ENCODE assay signal across 9 mouse cellular contexts in the genomic region with DNA sequence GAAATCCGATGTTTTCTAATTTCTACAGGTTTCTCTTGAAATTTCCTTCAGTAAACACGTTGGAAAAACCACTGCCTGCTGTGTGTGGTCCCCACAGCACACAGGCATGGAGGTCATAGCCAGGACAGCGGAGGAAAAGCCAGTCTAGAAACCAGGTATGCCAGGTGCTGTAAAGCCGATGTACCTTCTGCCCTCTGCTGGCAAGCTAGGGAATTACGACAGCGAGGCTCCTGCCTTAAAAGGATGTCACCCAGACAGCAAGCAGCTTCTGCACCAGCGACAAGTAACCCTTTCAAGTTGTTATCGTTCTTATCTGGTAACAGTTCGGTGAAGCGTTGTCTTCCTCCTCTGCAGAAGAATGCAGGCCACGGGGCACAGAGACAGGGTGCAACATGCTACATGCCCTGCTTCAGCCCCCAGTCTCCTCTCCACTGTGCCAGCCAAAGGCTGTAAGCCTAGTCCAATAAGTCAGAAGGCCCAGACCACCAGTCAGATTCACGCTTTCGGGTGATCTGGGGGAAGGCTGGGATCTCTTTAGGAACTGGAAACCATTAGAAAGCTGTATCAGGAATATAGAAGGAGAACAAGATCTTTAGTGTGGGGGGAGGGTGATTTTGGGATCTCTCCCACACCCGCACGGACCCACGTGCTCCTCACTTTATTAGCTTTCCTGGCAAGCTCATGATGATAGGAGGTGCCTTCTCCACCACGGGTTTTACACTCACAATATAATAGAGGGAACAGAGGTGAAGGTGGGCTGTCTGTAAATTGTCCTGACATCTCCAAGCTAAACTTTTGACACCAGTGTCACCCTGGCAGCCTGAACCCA.
A peak's percentile ranks its signal among the peaks of the same experiment; 100 is the strongest.
DNase-seq lines count a peak whose midpoint lies in the region; ATAC-seq lines count a peak whose summit lies in the region.
"Had no signal": no experiment of that assay in that cellular context is flagged by ENCODE, and none has a peak within 500 bp of the region (broad histone marks: within the 10 kb centered on the region; RNA-seq: fewer than 3 reads in every experiment).

No protein-coding gene starts in this region.

- H3K9me3 ChIP-seq in intestine, embryonic 14.5 days (ENCODE audit: control insufficient read depth, low read length): no peaks in the 10 kb centered on the region
- no peaks in the 10 kb centered on the region for H3K9me3 ChIP-seq in intestine, embryonic 16.5 days (ENCODE audit: control insufficient read depth, low read length)
- H3K9me3 ChIP-seq in limb, embryonic 11.5 days (ENCODE audit: control insufficient read depth, low read length): no peaks in the 10 kb centered on the region
- H3K9me3 ChIP-seq in neural tube, embryonic 13.5 days: no peaks in the 10 kb centered on the region
- H3K9me3 ChIP-seq: embryonic facial prominence, embryonic 13.5 days had no signal

- H3K4me3 ChIP-seq in intestine, embryonic 14.5 days (ENCODE audit: low read depth, low read length): no peak overlapping the region
- H3K4me3 ChIP-seq in intestine, embryonic 16.5 days (ENCODE audit: low read length): no peak overlapping the region
- no peak overlapping the region for H3K4me3 ChIP-seq in limb, embryonic 11.5 days (ENCODE audit: low read depth, low read length)
- no peak overlapping the region for H3K4me3 ChIP-seq in neural tube, embryonic 13.5 days
- H3K4me3 ChIP-seq: embryonic facial prominence, embryonic 13.5 days had no signal

- H3K27me3 ChIP-seq in intestine, embryonic 14.5 days (replicated peaks; ENCODE audit: control insufficient read depth, insufficient read depth, low read length): no peaks in the 10 kb centered on the region
- H3K27me3 ChIP-seq in intestine, embryonic 16.5 days (replicated peaks; ENCODE audit: control insufficient read depth, insufficient read depth, low read length): no peaks in the 10 kb centered on the region
- H3K27me3 ChIP-seq in limb, embryonic 11.5 days (ENCODE audit: control insufficient read depth, insufficient read depth, low read length): peaks cover 11% of the 10 kb centered on the region
- no peaks in the 10 kb centered on the region; the same call in 1 of the 2 replicates for H3K27me3 ChIP-seq in neural tube, embryonic 13.5 days

- no peak for ATAC-seq in intestine, embryonic 14.5 days (replicated peaks; ENCODE audit: low FRiP score, low TSS enrichment, low read depth)
- ATAC-seq in intestine, embryonic 16.5 days: no peak
- ATAC-seq in limb, embryonic 11.5 days (ENCODE audit: insufficient number of reproducible peaks, low FRiP score, low TSS enrichment, low read depth): peak; percentile 26
- ATAC-seq in neural tube, embryonic 13.5 days (ENCODE audit: low read depth): 0 out of 2 replicates have a peak, but pooled peaks have one; percentile 3

- H3K27ac ChIP-seq in intestine, embryonic 14.5 days (ENCODE audit: low read depth): no peak overlapping the region
- H3K27ac ChIP-seq in intestine, embryonic 16.5 days (ENCODE audit: low read length): no peak overlapping the region
- H3K27ac ChIP-seq in limb, embryonic 11.5 days (replicated peaks; ENCODE audit: low read depth, low read length): no peak overlapping the region
- H3K27ac ChIP-seq in neural tube, embryonic 13.5 days (replicated peaks): no peak overlapping the region
- H3K27ac ChIP-seq: embryonic facial prominence, embryonic 13.5 days had no signal

- H3K36me3 ChIP-seq in intestine, embryonic 14.5 days (ENCODE audit: control insufficient read depth, insufficient read depth, low read length): no peaks in the 10 kb centered on the region
- H3K36me3 ChIP-seq in intestine, embryonic 16.5 days (ENCODE audit: control insufficient read depth, insufficient read depth, low read length): no peaks in the 10 kb centered on the region
- H3K36me3 ChIP-seq in limb, embryonic 11.5 days (ENCODE audit: control insufficient read depth, insufficient read depth, low read length): no peaks in the 10 kb centered on the region
- H3K36me3 ChIP-seq in neural tube, embryonic 13.5 days: no peaks in the 10 kb centered on the region
- H3K36me3 ChIP-seq: embryonic facial prominence, embryonic 13.5 days had no signal

- no peak overlapping the region for H3K4me2 ChIP-seq in intestine, embryonic 14.5 days (ENCODE audit: low read length)
- no peak overlapping the region for H3K4me2 ChIP-seq in intestine, embryonic 16.5 days (ENCODE audit: low read depth, low read length)
- no peak overlapping the region for H3K4me2 ChIP-seq in limb, embryonic 11.5 days (ENCODE audit: low read depth, severe bottlenecking)
- H3K4me2 ChIP-seq in neural tube, embryonic 13.5 days: no peak overlapping the region
- H3K4me2 ChIP-seq: embryonic facial prominence, embryonic 13.5 days had no signal

- peak; percentile 90 for DNase-seq in intestine, embryonic 14.5 days (ENCODE audit: low spot score)
- DNase-seq in cerebellum, adult 9-10 months: peak; percentile 28
- DNase-seq in gastrocnemius, adult 8-10 months (ENCODE audit: low spot score in 2 of 2): peak; percentile 11 to 16
- peak; percentile 75 for DNase-seq in kidney, adult 9 months
- peak; percentile 90 for DNase-seq in limb, embryonic 11.5 days (ENCODE audit: low spot score)
- DNase-seq in testis, postnatal 10 days (ENCODE audit: low spot score): peak; percentile 85

- H3K4me1 ChIP-seq in intestine, embryonic 14.5 days (replicated peaks; ENCODE audit: control insufficient read depth, insufficient read depth, low read length): no peaks in the 10 kb centered on the region
- no peaks in the 10 kb centered on the region for H3K4me1 ChIP-seq in intestine, embryonic 16.5 days (ENCODE audit: control insufficient read depth, insufficient read depth, low read length)
- peaks cover 12% of the 10 kb centered on the region; the same call in 1 of the 2 replicates for H3K4me1 ChIP-seq in limb, embryonic 11.5 days (ENCODE audit: control insufficient read depth, insufficient read depth, low read length)
- H3K4me1 ChIP-seq in neural tube, embryonic 13.5 days (replicated peaks): peaks cover 20% of the 10 kb centered on the region

- no peak overlapping the region for H3K9ac ChIP-seq in intestine, embryonic 14.5 days (ENCODE audit: low read length)
- no peak overlapping the region for H3K9ac ChIP-seq in intestine, embryonic 16.5 days (ENCODE audit: low read depth, low read length)
- no peak overlapping the region for H3K9ac ChIP-seq in limb, embryonic 11.5 days (ENCODE audit: low read length)
- no peak overlapping the region for H3K9ac ChIP-seq in neural tube, embryonic 13.5 days
- H3K9ac ChIP-seq: embryonic facial prominence, embryonic 13.5 days had no signal

- WGBS in intestine, embryonic 14.5 days: 23% methylated on average over 17 of the region's 17 CpGs
- 25% methylated on average over 17 of the region's 17 CpGs for WGBS in intestine, embryonic 16.5 days
- 13% methylated on average over 17 of the region's 17 CpGs for WGBS in limb, embryonic 11.5 days
- WGBS in neural tube, embryonic 13.5 days: 33% methylated on average over 17 of the region's 17 CpGs

Comparison
In these comparisons a context has a peak if more than half of its experiments do, and no peak if none do; other contexts are left out.
1. ATAC-seq: peak in limb, embryonic 11.5 days (single experiment) and neural tube, embryonic 13.5 days (single experiment); none in intestine, embryonic 14.5 days (single experiment) and intestine, embryonic 16.5 days (single experiment).
2. DNase-seq: peak in every context shown above with its lines; median percentile 90 in intestine, embryonic 14.5 days; 90 in limb, embryonic 11.5 days; 85 in testis, postnatal 10 days; 75 in kidney, adult 9 months; 28 in cerebellum, adult 9-10 months; 14 in gastrocnemius, adult 8-10 months.